Mouse (Mus musculus) intestine, embryonic 16.5 days (tissue): ENCODE measurements around the gene Zfp457. TPM values are rescaled to one million over a fixed set of nuclear protein-coding genes. Genes with fewer than 3 reads are reported as not detected.

ENCODE experiments used
- ATAC-seq: fragments of 200-750 bp; cut with Nextera tagmentation; 2 replicates; pipeline ENCODE4 v1.8.0; 2017; ENCODE audit warnings: moderate TSS enrichment, moderate library complexity
- H3K27ac ChIP-seq: fragments of 300-500 bp; sonication (generic); 2 replicates; pipeline ENCODE4 v1.5.1; 2014; ENCODE audit warnings: mild to moderate bottlenecking, low read length
- H3K27me3 ChIP-seq: fragments of 300-500 bp; sonication (generic); replicated peaks from 2 replicates; pipeline ENCODE4 v1.6.1; 2014; ENCODE audit warnings: low read length, control low read depth, mixed read lengths; ENCODE audit not compliant: control insufficient read depth, insufficient read depth
- H3K36me3 ChIP-seq: fragments of 300-500 bp; sonication (generic); 2 replicates; pipeline ENCODE4 v1.6.1; 2014; ENCODE audit warnings: low read length, control low read depth; ENCODE audit not compliant: control insufficient read depth, insufficient read depth
- H3K4me1 ChIP-seq: fragments of 300-500 bp; sonication (generic); 2 replicates; pipeline ENCODE4 v1.6.1; 2014; ENCODE audit warnings: low read length, control low read depth, mixed read lengths; ENCODE audit not compliant: control insufficient read depth, insufficient read depth
- H3K4me2 ChIP-seq: fragments of 300-500 bp; sonication (generic); 2 replicates; pipeline ENCODE4 v1.6.1; 2014; ENCODE audit warnings: low read depth, low read length, control low read depth
- H3K4me3 ChIP-seq: fragments of 300-500 bp; sonication (generic); 2 replicates; pipeline ENCODE4 v1.5.1; 2014; ENCODE audit warnings: mild to moderate bottlenecking, low read length
- H3K9ac ChIP-seq: fragments of 300-500 bp; sonication (generic); 2 replicates; pipeline ENCODE4 v1.6.1; 2014; ENCODE audit warnings: low read depth, low read length
- H3K9me3 ChIP-seq: fragments of 300-500 bp; sonication (generic); 2 replicates; pipeline ENCODE4 v1.6.1; 2016; ENCODE audit warnings: low read length, control low read depth; ENCODE audit not compliant: control insufficient read depth
- WGBS: fragments of 180-500 bp; shearing (Covaris S2); extraction: QIAGEN DNeasy Blood & Tissue Kit; methylation state at CpG from one replicate; pipeline ENCODE4 v1.1.7; 2014; 5-methylcytosine and 5-hydroxymethylcytosine counted together
- polyA plus RNA-seq: library from polyadenylated mRNA; unstranded; fragments of >200 nt; fragmentation: Nextera tagmentation; extraction: Ambion mirVana; gene quantifications from 2 replicates; pipeline ENCODE4 v1.2.1, GENCODE M21; 2015

Gene Zfp457
- polyA plus RNA-seq, 1 experiment from 2014 or later, result 1.4 TPM

DNA sequence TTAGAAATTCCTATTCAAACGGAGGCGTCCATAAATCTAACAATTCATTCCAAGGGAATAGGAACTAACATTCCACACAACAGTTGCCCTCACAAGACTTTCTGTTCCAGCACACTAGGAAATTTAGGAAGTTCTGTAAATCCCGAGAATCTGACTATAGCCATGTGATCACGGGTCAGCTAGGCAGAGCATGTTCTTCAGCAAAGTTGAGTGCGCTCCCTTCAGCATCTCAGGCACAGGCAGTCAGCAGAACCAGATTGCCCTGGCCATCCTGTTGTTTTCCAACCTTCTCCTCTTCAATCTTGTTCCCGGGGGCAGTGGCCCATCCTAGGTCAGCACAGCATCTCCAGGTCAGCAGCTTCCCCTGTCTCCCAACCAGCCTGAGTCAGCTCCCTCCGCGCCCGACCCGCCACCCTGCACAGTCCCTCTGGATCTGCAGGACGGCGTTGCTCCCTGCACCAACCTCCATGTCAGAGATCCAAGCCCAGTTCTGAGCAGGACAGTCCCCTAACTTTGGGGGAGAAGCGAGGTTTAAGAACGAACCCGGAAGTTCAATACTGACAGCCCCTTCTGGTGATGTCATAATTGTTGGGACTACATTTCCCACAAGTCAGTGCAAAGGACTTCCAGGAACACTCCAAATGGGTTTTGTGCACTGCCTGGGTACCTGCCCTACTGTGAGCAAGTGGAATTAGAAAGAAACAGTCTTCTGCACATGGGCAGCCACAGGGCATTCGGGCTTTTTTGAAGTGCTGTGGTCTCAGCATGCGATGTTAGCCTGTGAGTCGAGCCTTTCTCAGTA is 37.5 kb downstream of the Zfp457 start:
- peak overlapping the region; percentile 79 for H3K9ac ChIP-seq
- H3K4me1 ChIP-seq, result 0 out of 2 replicates have a peak, but pooled peaks cover 3% of the 10 kb centered on the region
- no peaks in the 10 kb centered on the region for H3K36me3 ChIP-seq
- peak overlapping the region; percentile 65 for H3K4me2 ChIP-seq
- peak; percentile 99 for ATAC-seq
- H3K4me3 ChIP-seq, result peak overlapping the region; percentile 78
- no peaks in the 10 kb centered on the region for H3K27me3 ChIP-seq
- no peaks in the 10 kb centered on the region for H3K9me3 ChIP-seq
- H3K27ac ChIP-seq, result no peak overlapping the region
- 4% methylated on average over 18 of the region's 18 CpGs for WGBS

Other genes starting within 250 kb of the Zfp457 start
- gene Zfp712, start 245.3 kb downstream of the Zfp457 start, polyA plus RNA-seq, result 2.2 and 2.4 TPM in 2 replicates
- gene Zfp708, start 208.5 kb downstream of the Zfp457 start, polyA plus RNA-seq, result 2.2 and 2.6 TPM in 2 replicates
- gene Gm28557, start 197.9 kb downstream of the Zfp457 start, polyA plus RNA-seq, result 2.1 and 2.7 TPM in 2 replicates
- 0.16 and 0.43 TPM in 2 replicates for gene Rslcan18, start 190.2 kb downstream of the Zfp457 start, polyA plus RNA-seq
- gene Zfp759, start 184.8 kb downstream of the Zfp457 start, polyA plus RNA-seq, result 1.4 TPM in 2 replicates
- 6.8 and 6.9 TPM in 2 replicates for gene Rsl1, start 133.3 kb downstream of the Zfp457 start, polyA plus RNA-seq
- gene Zfp455, start 112.0 kb downstream of the Zfp457 start, polyA plus RNA-seq, result 1.2 and 1.4 TPM in 2 replicates
- gene Zfp458, start 28.0 kb downstream of the Zfp457 start, polyA plus RNA-seq, result 1.2 and 1.5 TPM in 2 replicates
- 2.0 and 2.4 TPM in 2 replicates for gene Zfp595, start 26.1 kb upstream of the Zfp457 start, polyA plus RNA-seq
- gene Gm28044, start 54.1 kb upstream of the Zfp457 start, polyA plus RNA-seq, result 0.28 and 0.95 TPM in 2 replicates
- 0.77 and 1.0 TPM in 2 replicates for gene Zfp953, start 54.1 kb upstream of the Zfp457 start, polyA plus RNA-seq
- 0.48 TPM in 1 of 2 replicates, not detected in the other for gene Gm28041, start 69.2 kb upstream of the Zfp457 start, polyA plus RNA-seq
- gene Zfp456, start 69.3 kb upstream of the Zfp457 start, polyA plus RNA-seq, result 1.5 and 1.9 TPM in 2 replicates
- gene Zfp429, start 93.3 kb upstream of the Zfp457 start, polyA plus RNA-seq, result 6.7 and 7.3 TPM in 2 replicates
- gene Zfp459, start 114.9 kb upstream of the Zfp457 start, polyA plus RNA-seq, result 1.7 and 2.3 TPM in 2 replicates
- 7.5 TPM in 2 replicates for gene Zfp874a, start 145.1 kb upstream of the Zfp457 start, polyA plus RNA-seq
- 1.7 and 1.9 TPM in 2 replicates for gene Zfp874b, start 177.8 kb upstream of the Zfp457 start, polyA plus RNA-seq
- 8.3 and 9.8 TPM in 2 replicates for gene Zfp58, start 194.1 kb upstream of the Zfp457 start, polyA plus RNA-seq
- gene Gm26965, start 219.7 kb upstream of the Zfp457 start, polyA plus RNA-seq, result not detected in 2 replicates
- 17.9 and 19.3 TPM in 2 replicates for gene Zfp87, start 219.7 kb upstream of the Zfp457 start, polyA plus RNA-seq
- gene Zfp748, start 247.3 kb upstream of the Zfp457 start, polyA plus RNA-seq, result 9.2 and 9.7 TPM in 2 replicates